Mouse (Mus musculus): ENCODE data around the gene Snrnp48. TPM values are rescaled to one million over a fixed set of nuclear protein-coding genes. Genes with fewer than 3 reads are reported as not detected.

Snrnp48 gene
- polyA plus RNA-seq, 1 experiment = 9.7 TPM

- Histone ChIP-seq H3K4me1 (ENCODE audit: control insufficient read depth, insufficient read depth, insufficient read length, low read length) (no peaks in the 10 kb centered on the region), H3K27ac (replicated peaks; ENCODE audit: low read depth, low read length) (no peak overlapping the region), H3K4me3 (ENCODE audit: insufficient read depth, low read depth, low read length) (no peak overlapping the region)
Measured at GRCm38 (mm10) chr13:38232856-38233625, 28.3 kb downstream of the Snrnp48 start.

- H3K4me1 ChIP-seq (ENCODE audit: control insufficient read depth, insufficient read depth, insufficient read length, low read length) = no peaks in the 10 kb centered on the region
- H3K4me3 ChIP-seq (ENCODE audit: insufficient read depth, low read depth, low read length) = no peak overlapping the region
- no peak overlapping the region for H3K27ac ChIP-seq (replicated peaks; ENCODE audit: low read depth, low read length)
Measured at GRCm38 (mm10) chr13:38234651-38235050, 29.9 kb downstream of the Snrnp48 start.

- Histone ChIP-seq H3K27ac (replicated peaks; ENCODE audit: low read depth, low read length) (no peak overlapping the region), H3K4me1 (ENCODE audit: control insufficient read depth, insufficient read depth, insufficient read length, low read length) (no peaks in the 10 kb centered on the region), H3K4me3 (ENCODE audit: insufficient read depth, low read depth, low read length) (no peak overlapping the region)
Measured at GRCm38 (mm10) chr13:38235370-38235769, 30.6 kb downstream of the Snrnp48 start.

DNA sequence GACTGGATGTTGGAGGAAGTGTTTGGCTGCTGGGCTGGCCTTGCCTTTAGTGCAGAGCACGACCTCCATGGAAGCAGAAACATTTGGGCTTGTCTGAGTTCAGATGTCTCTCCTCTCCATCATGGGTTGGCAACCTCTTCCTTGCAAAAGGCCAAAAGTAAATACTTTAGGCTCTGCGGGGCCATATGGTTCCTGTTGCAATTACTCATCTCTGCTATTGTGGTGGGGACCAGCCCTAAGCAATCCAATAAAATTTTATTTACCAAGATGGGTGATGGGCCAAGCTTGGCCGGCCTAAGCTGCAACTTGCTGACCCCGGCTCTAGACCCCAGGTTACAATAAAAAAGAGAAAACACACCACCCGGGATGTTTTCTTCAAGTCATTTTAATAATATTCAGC, 43.4 kb downstream of the Snrnp48 start:
- no peak overlapping the region for H3K27ac ChIP-seq (replicated peaks; ENCODE audit: low read depth, low read length)
- no peak overlapping the region for H3K4me3 ChIP-seq (ENCODE audit: insufficient read depth, low read depth, low read length)
- H3K4me1 ChIP-seq (ENCODE audit: control insufficient read depth, insufficient read depth, insufficient read length, low read length) = no peaks in the 10 kb centered on the region

GRCm38 (mm10) chr13:38251226-38251625, 46.5 kb downstream of the Snrnp48 start:
- Histone ChIP-seq H3K4me1 (ENCODE audit: control insufficient read depth, insufficient read depth, insufficient read length, low read length) (no peaks in the 10 kb centered on the region), H3K27ac (replicated peaks; ENCODE audit: low read depth, low read length) (no peak overlapping the region), H3K4me3 (ENCODE audit: insufficient read depth, low read depth, low read length) (no peak overlapping the region)

- Histone ChIP-seq H3K4me1 (ENCODE audit: control insufficient read depth, insufficient read depth, insufficient read length, low read length) (no peaks in the 10 kb centered on the region), H3K27ac (replicated peaks; ENCODE audit: low read depth, low read length) (no peak overlapping the region), H3K4me3 (ENCODE audit: insufficient read depth, low read depth, low read length) (no peak overlapping the region)
Measured at GRCm38 (mm10) chr13:38253696-38254095, 49.0 kb downstream of the Snrnp48 start.

DNA sequence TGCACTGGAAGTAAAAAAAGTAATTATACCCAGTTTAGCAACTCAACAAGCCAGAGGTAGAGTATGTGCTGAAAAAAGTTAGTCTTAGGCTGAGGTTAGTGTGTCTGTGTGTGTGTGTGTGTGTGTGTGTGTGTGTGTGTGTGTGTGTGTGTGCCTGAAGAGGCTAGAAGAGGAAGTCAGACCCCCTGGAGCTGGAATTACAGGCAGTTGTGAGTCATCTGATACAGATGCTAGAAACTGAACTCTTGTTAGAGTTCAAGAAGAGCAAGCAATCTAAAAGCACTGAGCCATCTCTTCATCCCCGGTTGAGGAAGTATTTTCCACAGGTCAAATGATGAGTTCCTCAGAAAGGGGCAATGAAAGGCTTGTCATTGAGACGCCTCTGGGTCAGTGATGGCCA, 54.2 kb downstream of the Snrnp48 start:
- Histone ChIP-seq H3K4me1 (ENCODE audit: control insufficient read depth, insufficient read depth, insufficient read length, low read length) (no peaks in the 10 kb centered on the region), H3K4me3 (ENCODE audit: insufficient read depth, low read depth, low read length) (no peak overlapping the region)

DNA sequence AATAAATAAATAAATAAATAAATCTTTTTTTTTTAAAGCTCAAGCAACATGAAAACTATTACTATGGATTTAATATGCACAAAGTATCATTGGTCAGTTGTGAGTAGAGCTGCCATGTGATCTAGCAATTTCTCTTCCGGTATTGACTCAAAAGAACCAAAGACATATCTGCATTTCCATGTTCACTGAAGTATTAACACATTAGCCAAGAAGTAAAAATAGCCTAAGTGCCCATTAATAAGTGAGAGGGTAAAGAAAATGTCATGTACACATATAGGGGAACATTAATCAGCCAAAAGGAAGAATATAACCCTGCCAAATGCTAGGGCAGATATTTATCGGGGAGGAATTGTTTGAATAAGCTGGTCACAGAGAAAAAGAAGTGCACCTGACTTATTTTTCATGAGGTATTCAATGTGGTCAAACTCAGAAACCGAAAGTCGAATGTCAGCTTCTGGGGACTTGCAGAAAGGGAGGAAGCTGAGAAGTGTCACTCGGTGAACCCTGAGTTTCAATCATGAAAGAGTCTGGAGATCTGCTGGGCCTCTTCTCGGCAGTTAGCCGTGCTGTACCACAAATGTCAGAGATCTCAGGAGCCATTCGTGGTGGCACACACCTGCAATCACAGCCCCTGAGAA, 64.4 kb downstream of the Snrnp48 start:
- Histone ChIP-seq H3K27ac (replicated peaks; ENCODE audit: low read depth, low read length) (no peak overlapping the region), H3K4me1 (ENCODE audit: control insufficient read depth, insufficient read depth, insufficient read length, low read length) (no peaks in the 10 kb centered on the region)

More for the DNA sequence above, 54.2 kb downstream of the Snrnp48 start:
- H3K27ac ChIP-seq (replicated peaks; ENCODE audit: low read depth, low read length) = no peak overlapping the region

DNA sequence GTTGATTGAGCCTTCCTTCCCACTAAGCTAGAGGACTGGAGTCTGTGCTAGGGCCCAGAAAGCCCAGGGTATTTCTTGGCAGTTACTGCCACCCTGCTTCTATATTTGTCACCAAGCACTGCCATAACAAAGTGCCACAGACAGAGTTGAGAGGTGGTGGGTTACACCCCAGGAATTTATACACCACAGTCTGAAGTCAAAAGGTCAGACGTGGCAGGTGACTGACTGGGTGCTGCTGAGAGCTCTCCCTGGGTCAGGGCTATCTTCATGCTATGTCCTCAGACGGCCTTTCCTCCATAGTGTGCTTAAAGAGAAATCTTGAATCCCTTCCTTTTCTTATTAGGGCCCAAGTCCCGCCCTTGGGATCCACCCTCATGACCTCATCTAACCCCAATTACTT, 67.9 kb downstream of the Snrnp48 start:
- H3K27ac ChIP-seq (replicated peaks; ENCODE audit: low read depth, low read length) = no peak overlapping the region
- H3K4me1 ChIP-seq (ENCODE audit: control insufficient read depth, insufficient read depth, insufficient read length, low read length) = no peaks in the 10 kb centered on the region

More for the DNA sequence above, 64.4 kb downstream of the Snrnp48 start:
- H3K4me3 ChIP-seq (ENCODE audit: insufficient read depth, low read depth, low read length) = no peak overlapping the region

More for the DNA sequence above, 67.9 kb downstream of the Snrnp48 start:
- no peak overlapping the region for H3K4me3 ChIP-seq (ENCODE audit: insufficient read depth, low read depth, low read length)

Other genes with a start within 250 kb of the Snrnp48 start
- 32.8 and 33.3 TPM in 2 replicates for gene Ssr1, start 210.7 kb upstream of the Snrnp48 start, polyA plus RNA-seq (2012; ENCODE audit: insufficient read depth, insufficient read length, missing spikeins)
- gene Riok1, start 167.9 kb upstream of the Snrnp48 start, polyA plus RNA-seq (2012; ENCODE audit: insufficient read depth, insufficient read length, missing spikeins) = 8.4 and 12.3 TPM in 2 replicates
- 0.75 and 2.4 TPM in 2 replicates for gene Cage1, start 167.9 kb upstream of the Snrnp48 start, polyA plus RNA-seq (2012; ENCODE audit: insufficient read depth, insufficient read length, missing spikeins)
- 0.33 and 1.3 TPM in 2 replicates for gene Dsp, start 53.6 kb upstream of the Snrnp48 start, polyA plus RNA-seq (2012; ENCODE audit: insufficient read depth, insufficient read length, missing spikeins)
- gene Bmp6, start 140.2 kb downstream of the Snrnp48 start, polyA plus RNA-seq (2012; ENCODE audit: insufficient read depth, insufficient read length, missing spikeins) = 6.3 and 8.2 TPM in 2 replicates